Mouse (Mus musculus) skeletal muscle tissue, adult 2 months (tissue): ENCODE data around the gene Ces3a.
"Not testable (repeated sequence)": the region's sequence is repeated elsewhere in the genome, so short reads cannot be mapped to it uniquely, and the experiment has no call there.

ENCODE experiments used
- DNase-seq: peaks from one replicate; pipeline ENCODE4 v3.0.0-alpha.2; 2012; ENCODE audit warnings: low read depth, low spot score

Ces3a gene

GRCm38 (mm10) chr8:105048371-105048854 is at the start of gene Ces3a:
Gene Ces3a (plus strand): TSS chr8:105048601.
- no peak for DNase-seq

- no peak for DNase-seq
Measured at GRCm38 (mm10) chr8:104999183-104999582, 49.2 kb upstream of the Ces3a start.

- DNase-seq = no peak
Measured at GRCm38 (mm10) chr8:105000586-105000985, 47.8 kb upstream of the Ces3a start, which contains the start of gene Ces2h. Gene Ces2h (plus strand): TSS chr8:105000853.

- DNase-seq = no peak
Measured at GRCm38 (mm10) chr8:105010000-105010399, 38.4 kb upstream of the Ces3a start.

- DNase-seq = no peak
Measured at GRCm38 (mm10) chr8:105011136-105011535, 37.3 kb upstream of the Ces3a start.

GRCm38 (mm10) chr8:105014391-105014790 is 34.0 kb upstream of the Ces3a start:
- no peak for DNase-seq

- no peak for DNase-seq
Measured at GRCm38 (mm10) chr8:105021954-105022353, 26.4 kb upstream of the Ces3a start.

GRCm38 (mm10) chr8:105023087-105023486 is 25.3 kb upstream of the Ces3a start:
- DNase-seq = no peak

- DNase-seq = no peak
Measured at GRCm38 (mm10) chr8:105025050-105025449, 23.4 kb upstream of the Ces3a start.

GRCm38 (mm10) chr8:105043510-105043909 is 4.9 kb upstream of the Ces3a start:
- no peak for DNase-seq

- no peak for DNase-seq
Measured at GRCm38 (mm10) chr8:105045824-105046401, 2.5 kb upstream of the Ces3a start.

GRCm38 (mm10) chr8:105056211-105056610 is 7.8 kb downstream of the Ces3a start:
- no peak for DNase-seq

- DNase-seq = no peak
Measured at GRCm38 (mm10) chr8:105060056-105060455, 11.7 kb downstream of the Ces3a start.

GRCm38 (mm10) chr8:105066761-105067160 is 18.4 kb downstream of the Ces3a start:
- peak; percentile 2 for DNase-seq

GRCm38 (mm10) chr8:105067905-105068304 is 19.5 kb downstream of the Ces3a start:
- DNase-seq = not testable (repeated sequence)

GRCm38 (mm10) chr8:105068971-105069370 is 20.6 kb downstream of the Ces3a start:
- no peak for DNase-seq

- no peak for DNase-seq
Measured at GRCm38 (mm10) chr8:105076601-105077000, 28.2 kb downstream of the Ces3a start.

GRCm38 (mm10) chr8:105077071-105077470 is 28.7 kb downstream of the Ces3a start:
- no peak for DNase-seq

- no peak for DNase-seq
Measured at GRCm38 (mm10) chr8:105078591-105078990, 30.2 kb downstream of the Ces3a start.

- DNase-seq = no peak
Measured at GRCm38 (mm10) chr8:105080814-105081336, 32.5 kb downstream of the Ces3a start.

- DNase-seq = no peak
Measured at GRCm38 (mm10) chr8:105083449-105084050, 35.1 kb downstream of the Ces3a start, which contains the start of gene Ces3b. Gene Ces3b (plus strand): TSS chr8:105083753.

GRCm38 (mm10) chr8:105088166-105088565 is 39.8 kb downstream of the Ces3a start:
- DNase-seq = not testable (repeated sequence)

GRCm38 (mm10) chr8:105088581-105088980 is 40.2 kb downstream of the Ces3a start:
- DNase-seq = no peak
